Mouse (Mus musculus) gastrocnemius, postnatal 10 days (tissue): ENCODE data around the gene H2-M11. TPM values are rescaled to one million over a fixed set of nuclear protein-coding genes. Genes with fewer than 3 reads are reported as not detected.

Source experiments
- DNase-seq: peaks from one replicate; pipeline ENCODE4 v3.0.0; 2021; ENCODE audit warnings: mixed read lengths
- long read RNA-seq, 2 experiments: library from polyadenylated mRNA; stranded (forward); transcript quantifications; one replicate each; pipeline ENCODE4 v2.0.0; 2021
- total RNA-seq, 2 experiments: library from RNA; stranded (reverse); gene quantifications; 2 replicates each; pipeline ENCODE4 v1.2.3; 2021

The H2-M11 gene
- total RNA-seq = not detected
- long read RNA-seq, experiment 1 = 0 reads
- long read RNA-seq, experiment 2 = 0 reads

GRCm38 (mm10) chr17:36546775-36547174, at the start of gene H2-M11:
TSS of gene H2-M11 (plus strand) at chr17:36547075.
- no peak for DNase-seq

GRCm38 (mm10) chr17:36500435-36500834, 46.4 kb upstream of the H2-M11 start:
- no peak for DNase-seq

- no peak for DNase-seq
Observed at GRCm38 (mm10) chr17:36503910-36504309, 43.0 kb upstream of the H2-M11 start.

Other genes starting within 250 kb of the H2-M11 start
- not detected for gene H2-M10.1, start 220.9 kb upstream of the H2-M11 start, total RNA-seq
- not detected for gene H2-M10.3, start 178.7 kb upstream of the H2-M11 start, total RNA-seq
- gene H2-M10.4, start 84.7 kb upstream of the H2-M11 start, total RNA-seq = not detected
- gene H2-M9, start 95.6 kb downstream of the H2-M11 start, total RNA-seq = not detected
- not detected for gene H2-M1, start 125.1 kb downstream of the H2-M11 start, total RNA-seq
- not detected for gene H2-M10.5, start 225.8 kb downstream of the H2-M11 start, total RNA-seq